Mouse (Mus musculus): ENCODE measurements around the gene Mrpl41. TPM values are rescaled to one million over a fixed set of nuclear protein-coding genes. Genes with fewer than 3 reads are reported as not detected.
A peak's percentile ranks its signal among the peaks of the same experiment; 100 is the strongest.

The Mrpl41 gene
- polyA plus RNA-seq (2015; fragmentation: Nextera tagmentation; extraction: Ambion mirVana) = 109 and 118 TPM in 2 replicates

DNA sequence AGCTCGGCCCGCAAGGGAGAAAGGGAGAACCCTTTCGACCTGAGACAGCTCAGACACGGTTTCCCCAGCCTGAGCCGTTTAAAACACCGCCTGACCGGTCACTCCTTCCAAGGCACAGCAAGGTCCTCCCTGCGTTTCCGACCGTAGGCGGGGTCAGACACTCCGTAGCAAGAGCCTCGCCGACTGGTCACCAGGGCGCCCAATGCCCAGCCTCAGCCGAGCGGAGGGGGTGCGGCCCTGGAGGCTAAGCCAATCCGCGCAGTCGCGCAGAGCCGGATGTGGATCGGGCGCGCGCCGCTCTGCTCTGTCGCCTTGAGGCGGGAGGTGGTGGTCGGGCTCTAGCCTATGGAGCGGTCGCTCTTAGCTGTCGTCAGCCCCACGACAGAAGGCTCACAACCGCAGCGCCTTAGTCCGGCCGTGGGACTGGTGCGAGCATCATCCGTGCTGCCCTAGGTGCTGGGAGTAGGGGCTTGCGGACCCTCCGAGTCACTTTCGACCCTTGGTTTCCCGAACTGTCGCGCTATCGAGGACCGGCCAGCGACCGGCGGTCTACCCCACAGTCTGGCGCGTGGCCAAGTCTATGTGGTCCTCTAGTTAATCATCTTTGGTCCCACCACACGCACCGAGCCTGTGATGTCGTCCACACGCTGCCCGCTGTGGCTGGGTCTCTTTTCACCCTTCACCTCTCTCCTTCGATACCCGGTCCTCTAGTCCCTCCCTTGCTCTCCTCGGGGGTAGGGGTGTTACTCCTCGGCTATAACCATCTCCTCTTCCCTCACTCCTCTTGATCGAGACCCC lies at the start of gene Mrpl41:
Mrpl41 (minus strand) TSS at position 193 of the 798 bp plus-strand sequence.
- Histone ChIP-seq H3K9me3 (ENCODE audit: low read length) (no peaks in the 10 kb centered on the region), H3K9ac (replicated peaks; ENCODE audit: low read length) (peak within 1 kb of the TSS; percentile 79), H3K4me3 (ENCODE audit: low read length) (peak within 1 kb of the TSS; percentile 64), H3K4me1 (ENCODE audit: insufficient read depth, low read length) (peaks cover 16% of the 10 kb centered on the region), H3K36me3 (ENCODE audit: insufficient read depth, low read length) (peaks cover 17% of the 10 kb centered on the region), H3K4me2 (replicated peaks; ENCODE audit: low read depth, low read length) (peak within 1 kb of the TSS; percentile 98), H3K27ac (ENCODE audit: low read length) (peak within 1 kb of the TSS; percentile 95), H3K27me3 (ENCODE audit: insufficient read depth, low read length) (no peaks in the 10 kb centered on the region)
- under 1% methylated on average over 64 of the region's 64 CpGs for WGBS
- ATAC-seq (ENCODE audit: low FRiP score, low TSS enrichment) = peak; percentile 99

DNA sequence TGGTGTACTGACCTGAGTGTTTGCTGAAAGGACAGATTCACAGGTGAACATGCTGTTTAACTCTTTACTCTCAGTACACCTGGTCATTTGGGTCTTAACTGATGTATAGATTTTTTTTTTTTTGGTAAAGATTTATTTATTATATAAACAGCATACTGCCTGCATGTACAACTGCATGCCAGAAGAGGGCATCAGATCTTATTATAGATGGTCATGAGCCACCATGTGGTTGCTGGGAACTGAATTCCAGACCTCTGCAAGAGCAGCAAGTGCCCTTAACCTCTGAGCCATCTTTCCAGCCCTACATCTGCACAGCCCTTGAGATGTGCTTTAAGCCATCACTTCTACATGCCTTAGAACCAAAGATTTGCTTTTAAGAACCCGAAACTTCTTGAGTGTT lies 47.8 kb upstream of the Mrpl41 start:
- Histone ChIP-seq H3K27ac (ENCODE audit: low read length) (no peak overlapping the region), H3K36me3 (ENCODE audit: insufficient read depth, low read length) (no peaks in the 10 kb centered on the region), H3K27me3 (ENCODE audit: insufficient read depth, low read length) (no peaks in the 10 kb centered on the region), H3K4me1 (ENCODE audit: insufficient read depth, low read length) (no peaks in the 10 kb centered on the region), H3K9me3 (ENCODE audit: low read length) (no peaks in the 10 kb centered on the region), H3K4me3 (ENCODE audit: low read length) (no peak overlapping the region), H3K9ac (replicated peaks; ENCODE audit: low read length) (no peak overlapping the region), H3K4me2 (replicated peaks; ENCODE audit: low read depth, low read length) (no peak overlapping the region)
- 94% methylated on average over 1 of the region's 1 CpGs for WGBS
- ATAC-seq (ENCODE audit: low FRiP score, low TSS enrichment) = no peak

DNA sequence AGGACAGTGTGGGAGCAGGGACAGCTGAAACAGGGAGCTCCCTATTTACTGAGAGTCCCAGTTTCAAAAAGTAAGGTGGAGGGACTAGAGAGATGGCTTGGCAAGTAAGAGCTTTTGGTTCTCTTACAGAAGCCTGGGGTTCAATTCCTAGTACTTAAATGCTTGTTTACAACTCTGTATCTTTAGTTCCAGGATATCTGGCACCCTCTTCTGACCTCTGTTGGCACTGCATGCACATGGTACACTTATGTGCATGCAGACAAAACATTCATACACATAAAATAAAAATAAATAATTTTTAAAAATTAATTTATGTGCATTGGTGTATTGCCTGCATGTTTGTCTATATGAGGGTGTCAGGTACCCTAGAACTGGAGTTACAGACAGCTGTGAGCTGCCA lies 33.4 kb upstream of the Mrpl41 start:
- Histone ChIP-seq H3K4me2 (replicated peaks; ENCODE audit: low read depth, low read length) (no peak overlapping the region), H3K36me3 (ENCODE audit: insufficient read depth, low read length) (no peaks in the 10 kb centered on the region), H3K9me3 (ENCODE audit: low read length) (no peaks in the 10 kb centered on the region), H3K4me3 (ENCODE audit: low read length) (no peak overlapping the region), H3K27me3 (ENCODE audit: insufficient read depth, low read length) (no peaks in the 10 kb centered on the region), H3K4me1 (ENCODE audit: insufficient read depth, low read length) (no peaks in the 10 kb centered on the region), H3K9ac (replicated peaks; ENCODE audit: low read length) (no peak overlapping the region), H3K27ac (ENCODE audit: low read length) (no peak overlapping the region)
- no peak for ATAC-seq (ENCODE audit: low FRiP score, low TSS enrichment)

DNA sequence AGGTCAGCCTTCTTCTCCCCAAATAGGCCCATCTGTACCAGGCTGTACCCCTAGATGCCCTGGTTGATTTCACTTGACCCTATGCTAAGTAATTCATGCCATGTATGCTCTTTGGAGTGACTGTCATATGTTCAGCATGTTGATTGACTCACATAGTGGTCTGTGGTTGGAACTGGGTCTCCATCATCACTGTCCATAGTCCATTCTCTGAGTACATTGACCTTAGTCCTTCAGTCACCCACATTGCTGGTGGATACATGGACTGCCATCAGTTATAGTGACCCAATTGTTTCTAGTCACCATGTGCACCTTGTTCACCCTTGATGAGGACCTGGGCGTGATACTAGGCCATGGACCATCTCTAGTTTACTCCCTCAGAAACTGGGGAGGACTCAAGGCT lies 31.9 kb upstream of the Mrpl41 start:
- Histone ChIP-seq H3K4me2 (replicated peaks; ENCODE audit: low read depth, low read length) (no peak overlapping the region), H3K36me3 (ENCODE audit: insufficient read depth, low read length) (no peaks in the 10 kb centered on the region), H3K4me1 (ENCODE audit: insufficient read depth, low read length) (no peaks in the 10 kb centered on the region), H3K27me3 (ENCODE audit: insufficient read depth, low read length) (no peaks in the 10 kb centered on the region), H3K9me3 (ENCODE audit: low read length) (no peaks in the 10 kb centered on the region), H3K27ac (ENCODE audit: low read length) (no peak overlapping the region), H3K4me3 (ENCODE audit: low read length) (no peak overlapping the region), H3K9ac (replicated peaks; ENCODE audit: low read length) (no peak overlapping the region)
- no peak for ATAC-seq (ENCODE audit: low FRiP score, low TSS enrichment)
- WGBS = 86% methylated on average over 1 of the region's 1 CpGs

DNA sequence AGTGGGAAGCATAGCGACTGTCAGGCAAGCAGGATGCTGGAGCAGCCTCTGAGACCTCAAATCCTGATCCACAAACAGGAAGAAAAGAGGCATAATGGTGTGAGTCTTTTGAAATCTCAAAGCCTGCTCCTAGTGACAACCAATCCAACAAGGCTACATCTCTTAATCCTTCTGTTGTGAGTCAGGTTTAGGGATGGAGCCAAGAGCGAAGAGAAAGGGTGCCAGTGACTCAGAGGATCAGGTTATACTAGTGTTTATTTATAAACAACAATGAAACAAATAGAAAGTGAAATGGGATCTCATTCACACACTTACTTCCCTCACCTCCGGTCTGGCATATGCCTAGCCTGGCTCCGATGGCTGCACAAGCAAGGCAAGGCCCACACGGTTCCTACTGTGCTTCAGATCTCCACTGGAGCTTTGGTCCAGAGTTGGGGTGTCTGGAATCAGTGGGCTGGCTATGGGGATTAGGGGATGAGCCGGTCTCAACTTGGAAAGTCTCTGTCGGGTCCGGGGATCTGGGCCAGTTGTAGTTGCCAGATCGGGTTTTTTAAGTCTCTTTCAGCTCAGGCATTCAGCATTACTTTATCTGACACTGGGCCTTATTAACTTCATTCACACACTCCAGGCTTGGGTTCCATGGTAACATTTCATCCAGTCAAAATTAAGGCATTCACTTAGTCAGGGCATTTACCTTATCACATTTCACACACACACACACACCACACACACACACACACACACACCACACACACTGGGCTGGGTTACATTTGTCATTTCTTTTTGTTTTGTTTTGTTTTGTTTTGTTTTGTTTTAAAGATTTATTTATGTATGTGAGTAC lies 29.3 kb upstream of the Mrpl41 start:
- no peak for ATAC-seq (ENCODE audit: low FRiP score, low TSS enrichment)
- Histone ChIP-seq H3K4me2 (replicated peaks; ENCODE audit: low read depth, low read length) (no peak overlapping the region), H3K9me3 (ENCODE audit: low read length) (no peaks in the 10 kb centered on the region), H3K27me3 (ENCODE audit: insufficient read depth, low read length) (no peaks in the 10 kb centered on the region), H3K4me1 (ENCODE audit: insufficient read depth, low read length) (no peaks in the 10 kb centered on the region), H3K27ac (ENCODE audit: low read length) (no peak overlapping the region), H3K4me3 (ENCODE audit: low read length) (no peak overlapping the region), H3K36me3 (ENCODE audit: insufficient read depth, low read length) (no peaks in the 10 kb centered on the region), H3K9ac (replicated peaks; ENCODE audit: low read length) (no peak overlapping the region)
- WGBS = 83% methylated on average over 9 of the region's 9 CpGs

DNA sequence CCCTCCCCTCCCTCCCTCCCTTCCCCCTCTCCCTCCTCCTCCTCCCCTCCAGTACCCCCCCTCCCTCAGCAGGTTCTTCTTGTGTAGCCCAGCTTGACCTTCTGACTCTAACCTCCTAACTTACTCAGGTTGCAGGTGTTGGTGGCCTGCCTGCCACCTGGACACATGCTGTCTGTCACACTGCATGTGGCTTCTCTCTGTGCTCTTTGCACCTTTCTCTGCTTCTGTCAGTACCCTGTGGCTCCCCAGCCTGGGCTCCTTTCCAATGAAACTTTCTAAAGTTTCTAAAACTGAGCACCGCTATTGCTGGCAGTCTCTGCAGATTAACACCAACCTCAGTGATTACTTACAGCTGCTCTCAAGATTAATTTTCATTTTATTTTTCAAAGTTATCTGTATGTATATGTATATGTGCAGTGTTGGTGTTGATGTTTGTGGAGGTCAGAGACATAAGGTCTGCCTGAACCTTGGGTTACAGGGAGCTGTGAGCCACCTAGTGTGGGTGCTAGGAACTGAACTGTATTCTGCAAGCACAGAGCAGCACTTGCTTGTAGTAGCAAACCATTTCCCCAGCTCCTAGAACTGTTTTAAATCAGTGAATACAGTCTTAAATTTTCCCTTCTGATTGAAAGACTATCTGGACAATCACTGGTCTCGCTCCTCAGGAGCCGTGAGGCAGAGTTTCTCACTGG lies 25.8 kb upstream of the Mrpl41 start:
- H3K4me1 ChIP-seq (ENCODE audit: insufficient read depth, low read length) = no peaks in the 10 kb centered on the region
- WGBS = 76% methylated on average over 3 of the region's 3 CpGs

DNA sequence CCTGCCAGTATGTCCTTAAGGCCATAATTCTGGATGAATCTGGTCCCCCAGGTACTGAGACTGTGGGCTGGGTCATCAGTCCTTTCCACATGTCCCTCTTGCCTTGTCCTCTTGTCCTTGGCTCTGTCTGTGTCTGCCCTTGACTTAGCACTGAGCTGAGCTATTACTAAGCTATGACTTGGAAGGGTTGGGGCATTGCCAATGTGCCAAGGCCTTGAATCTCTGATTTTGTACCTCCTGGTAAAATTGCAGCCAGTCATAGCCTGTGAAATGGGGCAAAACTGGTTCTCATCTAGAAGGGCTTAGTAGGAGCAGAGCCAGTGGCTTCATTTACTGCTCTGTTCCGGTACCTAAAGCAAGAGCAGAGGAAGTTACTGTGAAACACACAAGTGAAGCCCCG lies 21.6 kb upstream of the Mrpl41 start:
- Histone ChIP-seq H3K36me3 (ENCODE audit: insufficient read depth, low read length) (no peaks in the 10 kb centered on the region), H3K9me3 (ENCODE audit: low read length) (no peaks in the 10 kb centered on the region), H3K9ac (replicated peaks; ENCODE audit: low read length) (no peak overlapping the region), H3K4me1 (ENCODE audit: insufficient read depth, low read length) (no peaks in the 10 kb centered on the region), H3K27me3 (ENCODE audit: insufficient read depth, low read length) (no peaks in the 10 kb centered on the region), H3K4me3 (ENCODE audit: low read length) (no peak overlapping the region), H3K27ac (ENCODE audit: low read length) (no peak overlapping the region), H3K4me2 (replicated peaks; ENCODE audit: low read depth, low read length) (no peak overlapping the region)
- ATAC-seq (ENCODE audit: low FRiP score, low TSS enrichment) = no peak
- 98% methylated on average over 2 of the region's 2 CpGs for WGBS

More for the DNA sequence above, 25.8 kb upstream of the Mrpl41 start:
- Histone ChIP-seq H3K27me3 (ENCODE audit: insufficient read depth, low read length) (no peaks in the 10 kb centered on the region), H3K9ac (replicated peaks; ENCODE audit: low read length) (no peak overlapping the region), H3K4me2 (replicated peaks; ENCODE audit: low read depth, low read length) (no peak overlapping the region), H3K9me3 (ENCODE audit: low read length) (no peaks in the 10 kb centered on the region), H3K36me3 (ENCODE audit: insufficient read depth, low read length) (no peaks in the 10 kb centered on the region), H3K4me3 (ENCODE audit: low read length) (no peak overlapping the region), H3K27ac (ENCODE audit: low read length) (no peak overlapping the region)
- ATAC-seq (ENCODE audit: low FRiP score, low TSS enrichment) = no peak

DNA sequence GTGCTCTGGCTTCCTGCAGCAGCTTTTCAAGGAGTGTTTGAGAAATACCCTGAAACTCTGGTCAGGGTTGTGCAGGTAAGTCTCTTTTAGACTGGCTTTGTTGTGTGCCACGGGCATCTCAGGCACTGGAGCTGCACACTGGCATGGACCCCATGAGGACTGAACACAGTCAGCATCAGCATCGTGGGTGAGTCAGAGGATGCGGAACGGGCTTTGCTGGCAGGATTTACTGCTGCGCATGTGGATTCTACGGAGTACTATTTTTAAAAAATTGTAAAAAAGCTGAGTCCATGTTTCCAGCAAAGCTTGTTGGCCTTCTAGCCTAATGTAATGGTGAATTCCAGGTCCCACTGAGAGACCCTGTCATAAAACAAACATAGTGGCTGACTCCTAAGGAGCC lies 20.4 kb upstream of the Mrpl41 start:
- H3K27ac ChIP-seq (ENCODE audit: low read length) = no peak overlapping the region
- no peak overlapping the region for H3K4me3 ChIP-seq (ENCODE audit: low read length)
- H3K4me1 ChIP-seq (ENCODE audit: insufficient read depth, low read length) = no peaks in the 10 kb centered on the region
- no peak for ATAC-seq (ENCODE audit: low FRiP score, low TSS enrichment)
- no peak overlapping the region for H3K4me2 ChIP-seq (replicated peaks; ENCODE audit: low read depth, low read length)
- H3K27me3 ChIP-seq (ENCODE audit: insufficient read depth, low read length) = no peaks in the 10 kb centered on the region
- no peaks in the 10 kb centered on the region for H3K9me3 ChIP-seq (ENCODE audit: low read length)
- H3K36me3 ChIP-seq (ENCODE audit: insufficient read depth, low read length) = no peaks in the 10 kb centered on the region
- no peak overlapping the region for H3K9ac ChIP-seq (replicated peaks; ENCODE audit: low read length)
- 94% methylated on average over 6 of the region's 6 CpGs for WGBS

DNA sequence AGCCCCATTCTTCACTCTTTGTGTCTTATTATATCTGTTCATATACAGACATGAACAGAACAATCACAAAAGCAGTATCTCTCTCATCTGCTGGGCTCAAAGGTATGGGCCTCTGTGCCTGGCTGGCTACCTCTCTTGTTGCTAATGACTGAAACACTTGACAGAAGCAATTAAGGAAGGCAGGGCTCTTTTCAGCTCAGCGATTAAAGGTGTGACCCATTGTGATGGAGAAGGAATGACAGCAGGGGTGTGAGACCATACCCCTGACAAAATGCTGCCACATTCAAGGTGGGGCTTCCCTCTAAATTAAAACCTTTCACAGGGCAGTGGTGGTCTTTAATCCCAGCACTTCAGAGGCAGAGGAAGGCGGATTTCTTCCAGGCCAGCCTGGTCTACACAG lies 12.9 kb upstream of the Mrpl41 start:
- H3K4me1 ChIP-seq (ENCODE audit: insufficient read depth, low read length) = no peaks in the 10 kb centered on the region
- H3K4me3 ChIP-seq (ENCODE audit: low read length) = no peak overlapping the region
- H3K27me3 ChIP-seq (ENCODE audit: insufficient read depth, low read length) = no peaks in the 10 kb centered on the region
- no peaks in the 10 kb centered on the region for H3K9me3 ChIP-seq (ENCODE audit: low read length)
- H3K9ac ChIP-seq (replicated peaks; ENCODE audit: low read length) = no peak overlapping the region
- no peak for ATAC-seq (ENCODE audit: low FRiP score, low TSS enrichment)
- H3K4me2 ChIP-seq (replicated peaks; ENCODE audit: low read depth, low read length) = no peak overlapping the region
- WGBS = 43% methylated on average over 2 of the region's 2 CpGs
- H3K36me3 ChIP-seq (ENCODE audit: insufficient read depth, low read length) = no peaks in the 10 kb centered on the region
- H3K27ac ChIP-seq (ENCODE audit: low read length) = no peak overlapping the region
